Mouse (Mus musculus): ENCODE data around the gene Akr7a5. TPM values are rescaled to one million over a fixed set of nuclear protein-coding genes. Genes with fewer than 3 reads are reported as not detected.
A peak's percentile ranks its signal among the peaks of the same experiment; 100 is the strongest.

The Akr7a5 gene
- polyA plus RNA-seq, 1 experiment from 2014 or later = 134 TPM

GRCm38 (mm10) chr4:139357211-139357610 is 46.7 kb downstream of the Akr7a5 start:
- ATAC-seq (ENCODE audit: insufficient number of reproducible peaks, insufficient read depth, low FRiP score, low TSS enrichment) = no peak
- peaks cover 5% of the 10 kb centered on the region for H3K4me1 ChIP-seq
- peaks cover 76% of the 10 kb centered on the region for H3K36me3 ChIP-seq
- no peak overlapping the region for H3K4me3 ChIP-seq
- no peak overlapping the region for H3K9ac ChIP-seq
- H3K27me3 ChIP-seq = no peaks in the 10 kb centered on the region
- no peaks in the 10 kb centered on the region for H3K9me3 ChIP-seq
- H3K27ac ChIP-seq = no peak overlapping the region
- no peak overlapping the region for H3K4me2 ChIP-seq (replicated peaks)
- 95% methylated on average over 3 of the region's 3 CpGs for WGBS

- Histone ChIP-seq H3K27ac (no peak overlapping the region), H3K27me3 (no peaks in the 10 kb centered on the region), H3K9me3 (no peaks in the 10 kb centered on the region), H3K36me3 (peaks cover 97% of the 10 kb centered on the region), H3K9ac (no peak overlapping the region), H3K4me3 (no peak overlapping the region), H3K4me1 (no peaks in the 10 kb centered on the region), H3K4me2 (replicated peaks) (no peak overlapping the region)
- WGBS = 91% methylated on average over 11 of the region's 11 CpGs
- ATAC-seq (ENCODE audit: insufficient number of reproducible peaks, insufficient read depth, low FRiP score, low TSS enrichment) = no peak
Measured at GRCm38 (mm10) chr4:139360761-139361548, 50.4 kb downstream of the Akr7a5 start.

- no peak for ATAC-seq (ENCODE audit: insufficient number of reproducible peaks, insufficient read depth, low FRiP score, low TSS enrichment)
- Histone ChIP-seq H3K9ac (no peak overlapping the region), H3K4me2 (replicated peaks) (no peak overlapping the region), H3K4me1 (no peaks in the 10 kb centered on the region), H3K9me3 (no peaks in the 10 kb centered on the region), H3K4me3 (no peak overlapping the region), H3K27ac (no peak overlapping the region), H3K27me3 (no peaks in the 10 kb centered on the region), H3K36me3 (peaks cover 98% of the 10 kb centered on the region)
- 87% methylated on average over 3 of the region's 3 CpGs for WGBS
Measured at GRCm38 (mm10) chr4:139367336-139367735, 56.8 kb downstream of the Akr7a5 start.

Small RNA genes within 50 kb of the gene (microRNA-seq; reads per million reads assigned to microRNA genes)
- 4.5 reads per million, percentile 19 among the genes with 10 or more reads in this experiment for gene Gm24245
- 1.5 reads per million for gene Gm25732

Other genes with a start within 250 kb of the Akr7a5 start
- 0.40 and 0.67 TPM in 2 replicates for gene Htr6, start 235.2 kb upstream of the Akr7a5 start, polyA plus RNA-seq (2016; fragmentation: Nextera tagmentation; extraction: Ambion mirVana)
- 160 and 161 TPM in 2 replicates for gene Nbl1, start 217.8 kb upstream of the Akr7a5 start, polyA plus RNA-seq (2016; fragmentation: Nextera tagmentation; extraction: Ambion mirVana)
- gene Minos1, start 179.6 kb upstream of the Akr7a5 start, polyA plus RNA-seq (2016; fragmentation: Nextera tagmentation; extraction: Ambion mirVana) = 505 and 512 TPM in 2 replicates
- gene Capzb, start 117.8 kb upstream of the Akr7a5 start, polyA plus RNA-seq (2016; fragmentation: Nextera tagmentation; extraction: Ambion mirVana) = 415 TPM in 2 replicates
- 15.0 and 17.0 TPM in 2 replicates for gene Pqlc2, start within 50 bp of the Akr7a5 start, polyA plus RNA-seq (2016; fragmentation: Nextera tagmentation; extraction: Ambion mirVana)
- gene Mrto4, start 41.8 kb downstream of the Akr7a5 start, polyA plus RNA-seq (2016; fragmentation: Nextera tagmentation; extraction: Ambion mirVana) = 125 and 129 TPM in 2 replicates
- 32.1 and 33.6 TPM in 2 replicates for gene Emc1, start 41.8 kb downstream of the Akr7a5 start, polyA plus RNA-seq (2016; fragmentation: Nextera tagmentation; extraction: Ambion mirVana)
- gene Ubr4, start 41.9 kb downstream of the Akr7a5 start, polyA plus RNA-seq (2016; fragmentation: Nextera tagmentation; extraction: Ambion mirVana) = 70.8 and 74.0 TPM in 2 replicates
- 6.1 and 6.4 TPM in 2 replicates for gene Iffo2, start 219.8 kb downstream of the Akr7a5 start, polyA plus RNA-seq (2016; fragmentation: Nextera tagmentation; extraction: Ambion mirVana)